Mouse (Mus musculus): ENCODE data around the gene Pip4k2b. TPM values are rescaled to one million over a fixed set of nuclear protein-coding genes. Genes with fewer than 3 reads are reported as not detected.

Pip4k2b gene
- polyA plus RNA-seq, 1 experiment from 2014 or later: 0.75 TPM

DNA sequence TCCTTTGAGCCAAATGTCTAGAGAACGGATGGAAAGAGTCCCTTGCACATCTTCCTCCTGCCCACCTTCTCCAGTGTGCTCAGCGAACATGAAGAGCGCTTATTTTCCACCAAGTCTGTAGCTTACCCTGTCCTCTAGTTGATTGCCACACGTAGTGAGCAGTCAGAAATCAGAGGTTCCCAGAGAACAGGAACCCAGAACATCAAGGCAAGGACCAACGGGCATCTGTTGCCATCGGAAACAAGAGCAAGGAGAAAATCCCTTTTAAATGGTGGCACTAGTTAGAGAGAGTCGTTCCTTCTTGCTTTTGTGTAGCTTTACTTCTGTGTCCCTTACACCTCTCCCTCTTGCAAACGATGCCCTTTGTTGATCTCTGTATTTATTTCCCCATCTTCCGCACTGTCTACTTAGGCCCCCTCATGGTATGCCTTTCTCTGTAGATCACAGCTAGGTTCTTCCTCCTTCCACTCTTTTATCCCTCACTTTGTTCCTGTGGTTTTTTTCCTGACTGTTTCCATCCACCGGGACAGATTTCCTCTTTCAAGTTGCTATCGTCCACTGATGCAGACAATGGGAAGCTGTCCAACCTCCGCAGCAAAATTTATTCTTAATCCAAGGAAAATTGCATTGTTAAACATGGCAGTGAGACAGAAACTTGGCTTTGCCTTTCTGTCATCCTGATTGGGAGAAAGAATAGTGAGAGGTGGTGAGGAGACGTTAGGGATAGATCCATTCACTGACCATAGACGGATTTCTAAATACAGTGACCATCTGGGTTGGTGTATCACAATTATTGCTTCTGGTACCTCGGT is 42.7 kb downstream of the Pip4k2b start:
- H3K9ac ChIP-seq (ENCODE audit: low read length): no peak overlapping the region
- H3K36me3 ChIP-seq (ENCODE audit: control insufficient read depth, insufficient read depth, low read length): peaks cover under 1% of the 10 kb centered on the region
- WGBS: 52% methylated on average over 15 of the region's 15 CpGs
- no peaks in the 10 kb centered on the region for H3K27me3 ChIP-seq (ENCODE audit: control insufficient read depth, insufficient read depth, low read length)
- no peak for ATAC-seq (ENCODE audit: low FRiP score, low TSS enrichment)
- H3K4me1 ChIP-seq (replicated peaks; ENCODE audit: control insufficient read depth, insufficient read depth): no peaks in the 10 kb centered on the region; the same call in 1 of the 2 replicates
- TF ChIP-seq EP300 (optimal IDR thresholded peaks at IDR 0.05) (no peak), CTCF (IDR thresholded peaks at IDR 0.05; ENCODE audit: low read depth) (no peak)
- H3K9me3 ChIP-seq (ENCODE audit: control insufficient read depth, low read length): no peaks in the 10 kb centered on the region
- H3K4me3 ChIP-seq (ENCODE audit: low read depth, low read length): peak overlapping the region; percentile 85
- H3K4me2 ChIP-seq (replicated peaks; ENCODE audit: low read depth): peak overlapping the region; percentile 36; the same call in 1 of the 2 replicates
- H3K27ac ChIP-seq (replicated peaks): 0 out of 2 replicates have a peak overlapping the region, but pooled peaks have one; percentile 35
- no peak for DNase-seq (ENCODE audit: low spot score)

DNA sequence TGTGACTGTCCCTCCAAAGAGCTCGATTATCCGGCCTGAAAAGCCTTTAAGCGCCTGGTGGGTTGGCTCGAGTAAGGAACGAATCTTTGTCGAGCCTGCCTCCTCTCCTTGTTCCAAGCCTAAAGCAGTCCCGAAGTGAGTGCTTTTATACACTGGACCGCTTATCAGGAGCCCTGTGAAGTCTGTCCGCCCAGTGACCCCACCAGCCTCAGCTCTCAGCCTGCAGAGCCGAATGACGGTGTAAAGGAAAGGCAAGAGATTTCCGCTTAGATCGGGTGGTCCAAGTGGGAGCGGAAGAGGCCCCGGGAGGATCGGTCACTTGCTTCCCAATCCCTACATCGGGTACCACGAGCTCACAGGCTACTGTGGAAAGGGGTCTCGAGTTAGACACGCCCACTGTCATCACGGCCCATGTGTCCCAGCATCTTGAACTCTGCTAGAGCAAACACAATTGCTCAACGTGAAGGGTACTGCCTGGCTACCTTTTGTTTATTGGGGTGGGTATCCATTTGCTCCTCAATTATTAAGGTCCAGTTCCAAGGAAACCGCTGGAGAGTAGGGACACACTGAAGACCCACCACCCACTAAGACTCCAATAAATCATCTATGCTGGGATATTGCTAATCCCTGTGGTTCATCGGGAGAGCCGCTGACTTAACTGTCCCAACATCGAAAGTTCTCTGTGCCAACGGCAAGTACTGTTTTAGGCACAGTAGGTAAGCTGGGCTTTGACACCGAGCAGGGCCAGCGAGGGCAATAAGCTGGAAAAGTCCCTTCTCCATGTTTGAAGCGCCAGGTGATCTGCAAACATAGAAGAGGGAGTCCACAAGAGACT is 43.5 kb downstream of the Pip4k2b start:
- Histone ChIP-seq H3K27me3 (ENCODE audit: control insufficient read depth, insufficient read depth, low read length) (no peaks in the 10 kb centered on the region), H3K4me3 (ENCODE audit: low read depth, low read length) (peak overlapping the region; percentile 91), H3K9ac (ENCODE audit: low read length) (peak overlapping the region; percentile 91), H3K9me3 (ENCODE audit: control insufficient read depth, low read length) (no peaks in the 10 kb centered on the region), H3K36me3 (ENCODE audit: control insufficient read depth, insufficient read depth, low read length) (no peaks in the 10 kb centered on the region; the same call in none of the 2 replicates), H3K4me1 (replicated peaks; ENCODE audit: control insufficient read depth, insufficient read depth) (peaks cover 3% of the 10 kb centered on the region; the same call in 1 of the 2 replicates), H3K4me2 (replicated peaks; ENCODE audit: low read depth) (peak overlapping the region; percentile 93), H3K27ac (replicated peaks) (peak overlapping the region; percentile 99)
- ATAC-seq (ENCODE audit: low FRiP score, low TSS enrichment) (no peak), DNase-seq (ENCODE audit: low spot score) (peak; percentile 56)
- TF ChIP-seq CTCF (IDR thresholded peaks at IDR 0.05; ENCODE audit: low read depth) (no peak), EP300 (optimal IDR thresholded peaks at IDR 0.05) (no peak)
- 16% methylated on average over 30 of the region's 30 CpGs for WGBS

- Histone ChIP-seq H3K4me3 (ENCODE audit: low read depth, low read length) (peak within 1 kb of the TSS; percentile 91), H3K9me3 (ENCODE audit: control insufficient read depth, low read length) (no peaks in the 10 kb centered on the region), H3K4me1 (replicated peaks; ENCODE audit: control insufficient read depth, insufficient read depth) (peaks cover 8% of the 10 kb centered on the region; the same call in 1 of the 2 replicates), H3K27me3 (ENCODE audit: control insufficient read depth, insufficient read depth, low read length) (no peaks in the 10 kb centered on the region), H3K36me3 (ENCODE audit: control insufficient read depth, insufficient read depth, low read length) (no peaks in the 10 kb centered on the region; the same call in none of the 2 replicates), H3K4me2 (replicated peaks; ENCODE audit: low read depth) (peak within 1 kb of the TSS; percentile 93), H3K27ac (replicated peaks) (peak within 1 kb of the TSS; percentile 99), H3K9ac (ENCODE audit: low read length) (peak within 1 kb of the TSS; percentile 91)
- under 1% methylated on average over 76 of the region's 85 CpGs for WGBS
- ATAC-seq (ENCODE audit: low FRiP score, low TSS enrichment) (peak; percentile 18; the same call in 1 of the 2 replicates), DNase-seq (ENCODE audit: low spot score) (peak; percentile 84)
- TF ChIP-seq EP300 (optimal IDR thresholded peaks at IDR 0.05) (no peak), CTCF (IDR thresholded peaks at IDR 0.05; ENCODE audit: low read depth) (no peak)
Measured at GRCm38 (mm10) chr11:97700003-97700745, 44.3 kb downstream of the Pip4k2b start, which contains the start of gene Pcgf2. Pcgf2 (minus strand) TSS chr11:97700497.

- WGBS: 0% methylated on average over 6 of the region's 9 CpGs
- H3K27me3 ChIP-seq (ENCODE audit: control insufficient read depth, insufficient read depth, low read length): no peaks in the 10 kb centered on the region
- ATAC-seq (ENCODE audit: low FRiP score, low TSS enrichment): peak; percentile 11; the same call in 1 of the 2 replicates
- H3K4me2 ChIP-seq (replicated peaks; ENCODE audit: low read depth): peak overlapping the region; percentile 93
- TF ChIP-seq CTCF (IDR thresholded peaks at IDR 0.05; ENCODE audit: low read depth): no peak
- TF ChIP-seq EP300 (optimal IDR thresholded peaks at IDR 0.05): no peak
- H3K27ac ChIP-seq (replicated peaks): peak overlapping the region; percentile 99
- peak overlapping the region; percentile 91 for H3K9ac ChIP-seq (ENCODE audit: low read length)
- peak overlapping the region; percentile 91 for H3K4me3 ChIP-seq (ENCODE audit: low read depth, low read length)
- H3K9me3 ChIP-seq (ENCODE audit: control insufficient read depth, low read length): no peaks in the 10 kb centered on the region
- DNase-seq (ENCODE audit: low spot score): peak; percentile 95
- H3K36me3 ChIP-seq (ENCODE audit: control insufficient read depth, insufficient read depth, low read length): no peaks in the 10 kb centered on the region; the same call in 1 of the 2 replicates
- peaks cover 8% of the 10 kb centered on the region; the same call in 1 of the 2 replicates for H3K4me1 ChIP-seq (replicated peaks; ENCODE audit: control insufficient read depth, insufficient read depth)
Measured at GRCm38 (mm10) chr11:97699626-97700002, 44.9 kb downstream of the Pip4k2b start.
